Mouse (Mus musculus) T-cell, adult 66 days (primary cell): Measurements from ENCODE around the gene Gm47955. TPM values are rescaled to one million over a fixed set of nuclear protein-coding genes. Genes with fewer than 3 reads are reported as not detected.

Experiments
- total RNA-seq, 2 experiments: library from RNA; stranded (reverse); gene quantifications; 3 replicates in 1 of 2; 4 replicates in 1 of 2; pipeline ENCODE4 v1.2.4; 2023

Gm47955 gene
- not detected for total RNA-seq

DNA sequence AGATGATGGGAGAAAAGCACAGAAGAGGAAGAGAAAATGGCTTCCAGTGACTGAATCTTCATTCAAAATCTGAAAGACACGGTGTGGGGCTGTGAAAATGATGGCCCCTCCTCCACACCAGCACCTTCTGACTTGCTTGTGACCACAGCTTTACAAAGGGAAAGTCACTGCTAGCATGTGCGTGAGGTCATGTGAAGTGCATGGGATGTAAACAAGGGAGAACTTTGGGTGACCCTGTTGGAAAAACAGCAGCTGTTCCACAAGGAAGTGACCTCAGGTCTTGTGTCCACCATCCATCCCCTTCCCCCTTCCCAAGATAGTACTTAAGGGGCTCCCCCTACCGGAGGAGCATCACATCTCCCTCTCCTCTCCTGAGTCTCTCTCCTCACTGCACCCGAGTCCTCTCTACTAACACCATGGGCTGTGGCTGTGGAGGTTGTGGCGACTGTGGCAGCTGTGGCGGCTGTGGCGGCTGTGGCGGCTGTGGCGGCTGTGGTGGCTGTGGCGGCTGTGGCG, at the start of gene Gm47955:
Gm47955 (plus strand) TSS at position 417 of the 516 bp plus-strand sequence.

DNA sequence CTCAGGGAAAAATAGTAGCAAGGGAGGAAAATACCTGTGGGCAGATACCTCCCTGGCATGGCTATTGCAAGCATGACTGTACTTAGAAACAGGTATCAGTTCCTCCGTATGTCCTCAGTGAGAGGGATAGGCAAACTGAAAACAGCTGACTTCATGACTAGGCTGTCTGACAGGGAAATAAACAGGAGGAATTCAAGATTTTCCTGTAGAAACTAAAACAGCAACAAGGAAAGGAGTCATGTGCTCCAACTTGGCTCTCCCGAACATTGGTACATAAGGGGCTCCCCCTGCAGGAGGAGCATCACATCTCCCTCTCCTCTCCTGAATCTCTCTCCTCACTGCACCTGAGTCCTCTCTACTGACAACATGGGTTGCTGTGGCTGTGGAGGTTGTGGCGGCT, 47.1 kb upstream of the Gm47955 start, which contains the start of gene A030005L19Rik:
A030005L19Rik (plus strand) TSS at position 301 of the 400 bp plus-strand sequence.

DNA sequence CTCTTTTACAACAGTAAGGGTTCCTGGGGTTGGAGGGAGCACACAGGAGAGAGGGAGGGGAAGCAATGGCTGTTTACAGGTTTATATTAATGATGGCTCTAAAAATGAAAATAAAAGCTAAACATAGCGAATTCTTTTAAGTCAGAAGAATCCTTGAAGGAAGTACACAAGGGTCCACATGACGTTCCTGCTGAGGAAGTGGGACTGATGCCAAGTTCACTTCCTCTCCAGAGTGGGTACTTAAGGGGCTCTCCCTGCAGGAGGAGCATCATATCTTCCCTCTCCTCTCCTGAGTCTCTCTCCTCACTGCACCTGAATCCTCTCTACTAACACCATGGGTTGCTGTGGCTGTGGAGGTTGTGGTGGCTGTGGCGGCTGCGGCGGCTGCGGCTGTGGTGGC, 35.4 kb upstream of the Gm47955 start, which contains the start of gene A030014E15Rik:
A030014E15Rik (plus strand) TSS at position 268 of the 400 bp plus-strand sequence.

DNA sequence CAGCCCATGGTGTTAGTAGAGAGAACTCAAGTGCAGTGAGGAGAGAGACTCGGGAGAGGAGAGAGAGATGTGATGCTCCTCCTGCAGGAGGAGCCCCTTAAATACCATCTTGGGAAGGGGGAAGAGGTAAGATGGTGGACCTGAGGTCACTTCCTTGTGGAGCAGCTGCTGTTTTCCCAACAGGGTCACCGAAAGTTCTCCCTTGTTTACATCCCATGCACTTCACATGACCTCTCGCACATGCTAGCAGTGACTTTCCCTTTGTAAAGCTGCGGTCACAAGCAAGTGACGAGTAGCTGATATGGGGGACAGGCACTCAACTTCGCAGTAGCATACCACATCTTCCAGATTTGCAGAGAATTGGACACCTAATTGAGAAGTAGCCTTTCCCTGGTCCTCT, 28.8 kb upstream of the Gm47955 start, which contains the start of gene Gm6217:
Gm6217 (minus strand) TSS at position 74 of the 400 bp plus-strand sequence.

DNA sequence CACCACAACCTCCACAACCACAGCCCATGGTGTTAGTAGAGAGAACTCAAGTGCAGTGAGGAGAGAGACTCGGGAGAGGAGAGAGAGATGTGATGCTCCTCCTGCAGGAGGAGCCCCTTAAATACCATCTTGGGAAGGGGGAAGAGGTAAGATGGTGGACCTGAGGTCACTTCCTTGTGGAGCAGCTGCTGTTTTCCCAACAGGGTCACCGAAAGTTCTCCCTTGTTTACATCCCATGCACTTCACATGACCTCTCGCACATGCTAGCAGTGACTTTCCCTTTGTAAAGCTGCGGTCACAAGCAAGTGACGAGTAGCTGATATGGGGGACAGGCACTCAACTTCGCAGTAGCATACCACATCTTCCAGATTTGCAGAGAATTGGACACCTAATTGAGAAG, 16.8 kb upstream of the Gm47955 start, which contains the start of gene A030003K21Rik:
A030003K21Rik (minus strand) TSS at position 94 of the 400 bp plus-strand sequence.

DNA sequence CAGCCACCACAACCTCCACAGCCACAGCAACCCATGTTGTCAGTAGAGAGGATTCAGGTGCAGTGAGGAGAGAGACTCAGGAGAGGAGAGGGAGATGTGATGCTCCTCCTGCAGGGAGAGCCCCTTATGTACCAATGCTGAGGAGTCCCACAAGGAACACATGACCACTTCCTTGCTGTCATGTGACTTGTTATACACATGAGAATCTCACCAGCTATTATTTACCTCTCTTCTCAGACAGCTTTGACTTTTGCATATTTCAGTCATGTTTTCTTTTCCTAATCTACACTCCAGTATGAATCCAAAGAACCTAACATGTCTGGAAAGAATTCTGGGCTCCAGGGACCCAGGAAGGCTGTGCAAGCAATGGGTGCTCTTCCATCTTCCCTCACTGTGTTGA, 4.2 kb upstream of the Gm47955 start, which contains the start of gene Gm7544:
Gm7544 (minus strand) TSS at position 101 of the 400 bp plus-strand sequence.

DNA sequence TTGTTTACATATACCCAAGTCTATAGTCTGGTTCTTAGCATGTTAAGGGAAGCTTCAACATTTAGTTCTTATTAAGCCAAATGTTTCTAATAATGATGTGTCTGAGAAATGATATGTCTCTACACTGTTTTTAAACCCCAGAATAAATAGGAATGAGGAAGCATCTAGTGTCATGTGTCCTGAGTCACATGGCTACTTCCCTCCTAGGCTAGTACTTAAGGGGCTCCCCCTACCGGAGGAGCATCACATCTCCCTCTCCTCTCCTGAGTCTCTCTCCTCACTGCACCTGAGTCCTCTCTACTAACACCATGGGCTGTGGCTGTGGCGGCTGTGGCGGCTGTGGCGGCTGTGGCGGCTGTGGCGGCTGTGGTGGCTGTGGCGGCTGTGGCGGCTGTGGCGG, 40.2 kb downstream of the Gm47955 start, which contains the start of gene Gm47959:
Gm47959 (plus strand) TSS at position 243 of the 400 bp plus-strand sequence.

Other genes with a start within 250 kb of the Gm47955 start
- 100 to 1,000 TPM; 105 to 108 TPM for gene Mff, start 235.4 kb upstream of the Gm47955 start, total RNA-seq
- gene Tm4sf20, start 191.8 kb upstream of the Gm47955 start, total RNA-seq: not detected
- not detected for gene Gm47791, start 189.0 kb upstream of the Gm47955 start, total RNA-seq
- gene Agfg1, start 120.8 kb upstream of the Gm47955 start, total RNA-seq: 100 to 1,000 TPM in 1 of 2 experiments, 10 to 100 TPM in 1; 88.6 to 101 TPM
- 1 to 10 TPM; 6.3 to 7.3 TPM for gene A030005L19Rik, start 47.0 kb upstream of the Gm47955 start, total RNA-seq
- 1 to 10 TPM in 1 of 2 experiments, under 1 TPM in 1; 0.99 to 1.3 TPM for gene A030014E15Rik, start 35.4 kb upstream of the Gm47955 start, total RNA-seq
- gene Gm6217, start 28.9 kb upstream of the Gm47955 start, total RNA-seq: not detected
- gene A030003K21Rik, start 16.9 kb upstream of the Gm47955 start, total RNA-seq: not detected
- gene Gm7544, start 4.3 kb upstream of the Gm47955 start, total RNA-seq: not detected
- gene Gm47959, start 40.3 kb downstream of the Gm47955 start, total RNA-seq: not detected
- gene Slc19a3, start 78.2 kb downstream of the Gm47955 start, total RNA-seq: not detected
- gene Krtap28-10, start 82.2 kb downstream of the Gm47955 start, total RNA-seq: not detected
- gene Gm47969, start 84.6 kb downstream of the Gm47955 start, total RNA-seq: not detected
- not detected for gene A030005K14Rik, start 99.1 kb downstream of the Gm47955 start, total RNA-seq
- not detected for gene Krtap28-13, start 100.6 kb downstream of the Gm47955 start, total RNA-seq
- not detected for gene Ccl20, start 156.5 kb downstream of the Gm47955 start, total RNA-seq
- not detected for gene Daw1, start 199.5 kb downstream of the Gm47955 start, total RNA-seq